Mouse (Mus musculus): Measurements from ENCODE around the gene Mark4. TPM values are rescaled to one million over a fixed set of nuclear protein-coding genes. Genes with fewer than 3 reads are reported as not detected.

Mark4 gene
- polyA plus RNA-seq, 1 experiment from 2014 or later, result 16.4 TPM

DNA sequence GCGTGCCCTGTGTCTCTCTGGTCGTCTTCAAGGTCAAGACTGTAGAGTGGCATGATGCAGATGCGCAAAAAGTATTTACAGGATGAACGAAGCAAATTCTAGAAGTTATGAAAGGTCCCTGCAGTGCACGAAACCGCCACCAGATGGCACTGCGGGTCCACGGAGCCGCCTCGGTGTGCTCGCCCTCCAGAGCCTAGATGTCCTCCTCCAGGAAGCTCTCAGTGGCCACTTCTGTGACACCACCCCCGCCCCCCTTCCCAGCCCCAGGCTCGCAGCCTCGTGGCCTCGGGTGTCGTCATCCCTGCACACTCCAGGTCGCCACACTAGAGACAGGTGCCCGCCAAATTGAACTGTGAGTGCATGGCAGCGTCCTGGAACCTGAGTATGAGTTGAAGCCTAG is 53.2 kb downstream of the Mark4 start:
- Histone ChIP-seq H3K27me3 (peaks cover 70% of the 10 kb centered on the region), H3K4me2 (replicated peaks) (peak overlapping the region; percentile 32; the same call in 1 of the 2 replicates), H3K9ac (replicated peaks) (no peak overlapping the region), H3K27ac (replicated peaks) (no peak overlapping the region), H3K4me1 (peaks cover 15% of the 10 kb centered on the region), H3K4me3 (0 out of 2 replicates have a peak overlapping the region, but pooled peaks have one; percentile 1), H3K9me3 (peaks cover 7% of the 10 kb centered on the region; the same call in 1 of the 2 replicates), H3K36me3 (no peaks in the 10 kb centered on the region)
- 3% methylated on average over 19 of the region's 19 CpGs for WGBS
- ATAC-seq (ENCODE audit: low FRiP score, low read depth), result peak; percentile 74

DNA sequence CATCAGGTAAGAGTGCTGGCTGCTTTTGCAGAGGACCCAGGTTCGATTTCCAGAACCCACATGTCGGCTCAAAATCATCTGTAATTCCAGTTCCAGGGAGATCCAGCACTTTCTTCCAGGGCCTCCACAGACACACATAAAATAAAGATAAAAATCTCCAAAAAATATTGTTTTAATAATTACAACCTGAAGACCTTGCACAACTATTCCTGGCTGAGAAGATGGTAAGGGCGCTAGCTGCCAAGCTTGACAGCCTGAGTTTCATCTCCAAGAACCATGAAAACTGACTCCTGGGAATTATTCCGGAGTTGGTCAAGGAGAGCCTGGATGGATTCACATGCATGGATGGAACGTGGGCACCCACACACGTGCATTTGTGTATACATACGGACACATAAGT is 54.1 kb downstream of the Mark4 start, which contains the start of gene Ckm:
TSS of gene Ckm (plus strand) at position 301 of the 400 bp plus-strand sequence.
- peaks cover 80% of the 10 kb centered on the region for H3K27me3 ChIP-seq
- H3K4me2 ChIP-seq (replicated peaks), result peak within 1 kb of the TSS; percentile 99
- no peak for ATAC-seq (ENCODE audit: low FRiP score, low read depth)
- peak within 1 kb of the TSS; percentile 55 for H3K4me3 ChIP-seq
- H3K9me3 ChIP-seq, result peaks cover 7% of the 10 kb centered on the region; the same call in 1 of the 2 replicates
- WGBS, result 61% methylated on average over 7 of the region's 7 CpGs
- H3K27ac ChIP-seq (replicated peaks), result no peak within 1 kb of the TSS
- H3K36me3 ChIP-seq, result no peaks in the 10 kb centered on the region
- peaks cover 21% of the 10 kb centered on the region for H3K4me1 ChIP-seq
- peak within 1 kb of the TSS; percentile 55 for H3K9ac ChIP-seq (replicated peaks)

DNA sequence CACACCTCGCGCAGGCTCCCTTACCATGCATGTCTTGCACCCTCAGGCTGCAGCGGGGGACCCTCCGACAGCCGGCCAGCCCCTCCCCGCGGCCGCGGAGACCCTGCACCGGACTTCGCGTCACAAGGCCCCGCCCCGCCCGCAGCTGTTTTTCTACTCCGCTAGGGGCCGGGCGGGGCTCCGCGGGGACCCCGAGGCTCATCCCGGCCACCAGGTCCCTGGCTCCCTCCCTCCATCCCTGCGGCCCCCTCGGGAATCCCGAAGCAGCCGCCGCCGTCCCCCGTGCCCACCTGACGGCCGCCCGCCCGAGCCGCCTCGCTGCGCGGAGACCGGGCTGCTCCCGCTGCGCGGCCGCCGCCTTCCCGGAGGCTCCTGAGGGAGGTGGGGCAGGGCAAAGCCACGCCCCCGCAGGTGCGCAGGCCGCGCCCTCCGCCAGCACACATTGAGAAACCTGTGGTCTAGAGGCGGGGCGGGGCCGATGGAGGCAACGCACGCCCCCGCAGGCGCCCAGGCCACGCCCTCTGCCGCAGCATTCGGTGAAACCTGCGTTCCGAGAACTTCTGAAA is 54.8 kb downstream of the Mark4 start, which contains the start of gene Klc3:
TSS of gene Klc3 (minus strand) at position 374 of the 566 bp plus-strand sequence.
- H3K4me1 ChIP-seq, result peaks cover 25% of the 10 kb centered on the region
- peak within 1 kb of the TSS; percentile 55 for H3K4me3 ChIP-seq
- 2% methylated on average over 62 of the region's 62 CpGs for WGBS
- peaks cover 7% of the 10 kb centered on the region; the same call in 1 of the 2 replicates for H3K9me3 ChIP-seq
- H3K4me2 ChIP-seq (replicated peaks), result peak within 1 kb of the TSS; percentile 99
- H3K36me3 ChIP-seq, result no peaks in the 10 kb centered on the region
- H3K27me3 ChIP-seq, result peaks cover 86% of the 10 kb centered on the region
- no peak for ATAC-seq (ENCODE audit: low FRiP score, low read depth)
- no peak within 1 kb of the TSS for H3K27ac ChIP-seq (replicated peaks)
- H3K9ac ChIP-seq (replicated peaks), result peak within 1 kb of the TSS; percentile 55

DNA sequence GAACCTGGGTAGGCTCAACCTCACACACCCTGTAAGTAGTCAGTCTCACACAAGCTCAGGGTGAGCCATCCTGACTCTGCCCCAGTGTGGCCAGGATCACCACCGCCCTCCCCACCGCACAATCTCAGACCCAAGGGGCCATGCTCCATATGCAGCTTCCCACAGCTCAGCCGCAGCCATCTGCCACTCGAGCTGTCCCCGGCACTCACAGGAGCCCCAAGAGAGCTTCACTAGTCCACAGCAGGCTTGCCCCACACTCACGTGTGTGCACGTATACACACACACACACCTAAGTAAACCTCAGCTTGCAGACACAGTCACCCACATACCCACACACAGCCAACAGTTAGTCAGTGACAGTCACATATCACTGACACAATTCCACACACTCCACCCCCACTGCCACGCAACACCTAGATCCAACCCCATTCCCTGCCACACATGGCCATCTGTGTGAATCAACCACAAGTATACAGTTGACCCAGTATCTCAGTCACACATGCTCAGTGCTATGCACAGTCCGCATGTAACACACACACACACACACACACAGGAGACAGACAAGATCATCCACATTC is 56.0 kb downstream of the Mark4 start:
- no peak overlapping the region for H3K27ac ChIP-seq (replicated peaks)
- H3K4me1 ChIP-seq, result peaks cover 25% of the 10 kb centered on the region
- peaks cover 7% of the 10 kb centered on the region; the same call in 1 of the 2 replicates for H3K9me3 ChIP-seq
- H3K36me3 ChIP-seq, result no peaks in the 10 kb centered on the region
- WGBS, result 75% methylated on average over 9 of the region's 9 CpGs
- H3K4me3 ChIP-seq, result no peak overlapping the region
- no peak overlapping the region for H3K4me2 ChIP-seq (replicated peaks)
- H3K9ac ChIP-seq (replicated peaks), result no peak overlapping the region
- no peak for ATAC-seq (ENCODE audit: low FRiP score, low read depth)
- H3K27me3 ChIP-seq, result peaks cover 90% of the 10 kb centered on the region

DNA sequence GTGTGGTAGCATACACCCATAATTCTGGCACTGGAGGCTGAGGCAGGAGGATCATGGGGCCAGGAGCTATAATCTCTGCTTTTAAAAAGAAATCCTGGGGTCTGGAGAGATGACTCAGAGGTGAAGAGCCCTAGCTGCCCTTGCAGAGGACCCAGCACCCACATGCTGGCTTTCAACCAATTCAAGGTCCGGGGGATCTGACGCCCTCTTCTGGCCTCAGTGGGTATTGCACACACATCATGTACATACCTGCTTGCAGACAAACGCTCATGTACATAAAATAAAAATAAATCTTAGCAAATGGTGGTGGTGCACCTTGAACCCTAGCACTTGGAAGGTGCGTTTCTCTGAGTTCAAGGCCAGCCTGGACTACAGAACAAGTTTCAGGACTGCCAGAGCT is 57.7 kb downstream of the Mark4 start:
- Histone ChIP-seq H3K9ac (replicated peaks) (no peak overlapping the region), H3K9me3 (peaks cover 7% of the 10 kb centered on the region; the same call in 1 of the 2 replicates)
- 84% methylated on average over 4 of the region's 4 CpGs for WGBS

DNA sequence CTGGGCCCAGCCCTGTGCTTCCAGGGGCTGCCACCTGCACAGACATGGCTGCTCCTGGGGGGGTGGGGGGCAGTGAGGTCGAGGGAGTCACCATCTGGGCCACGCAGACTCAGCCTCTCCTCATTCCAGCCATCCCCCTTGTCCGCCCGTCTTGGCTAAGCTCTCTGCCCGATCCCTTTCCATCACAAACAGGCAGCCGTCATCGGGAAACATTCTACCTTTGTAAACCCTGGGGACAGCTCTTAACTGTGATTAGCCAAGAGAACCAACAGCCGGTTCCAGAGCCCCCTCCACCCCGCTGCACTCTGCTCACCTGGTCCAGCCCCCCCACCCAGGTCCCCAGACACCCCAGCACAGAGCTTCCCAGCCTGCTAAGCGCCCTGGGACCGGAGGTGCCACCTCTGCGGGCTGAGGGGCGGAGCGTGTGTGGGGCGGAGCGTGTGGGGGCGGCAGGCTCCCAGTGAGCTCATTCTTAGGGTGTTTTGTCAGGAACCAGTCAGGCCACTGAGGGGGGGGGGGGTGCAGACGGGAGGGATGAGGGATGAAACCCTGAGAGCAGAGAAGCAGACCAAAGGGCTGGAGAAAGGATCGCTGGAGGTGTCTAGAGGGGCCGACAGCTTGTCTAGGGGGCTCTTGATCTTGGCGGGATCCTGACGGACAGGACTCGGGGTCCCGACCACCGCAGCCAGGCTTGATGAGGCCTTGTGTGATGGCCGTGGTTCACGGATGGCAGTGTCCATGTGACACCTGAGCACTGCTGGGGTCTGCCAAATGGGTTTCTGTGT is 58.9 kb downstream of the Mark4 start:
- Histone ChIP-seq H3K9ac (replicated peaks) (peak overlapping the region; percentile 37; the same call in 1 of the 2 replicates), H3K27me3 (peaks cover 66% of the 10 kb centered on the region), H3K4me3 (peak overlapping the region; percentile 30), H3K27ac (replicated peaks) (no peak overlapping the region), H3K36me3 (peaks cover 13% of the 10 kb centered on the region), H3K4me1 (peaks cover 22% of the 10 kb centered on the region), H3K4me2 (replicated peaks) (peak overlapping the region; percentile 54), H3K9me3 (peaks cover 7% of the 10 kb centered on the region; the same call in 1 of the 2 replicates)
- WGBS, result 3% methylated on average over 25 of the region's 27 CpGs
- no peak for ATAC-seq (ENCODE audit: low FRiP score, low read depth)

More for the DNA sequence above, 57.7 kb downstream of the Mark4 start:
- peaks cover 25% of the 10 kb centered on the region for H3K4me1 ChIP-seq
- H3K4me3 ChIP-seq, result no peak overlapping the region
- H3K4me2 ChIP-seq (replicated peaks), result no peak overlapping the region
- 0 out of 2 replicates have a peak, but pooled peaks cover under 1% of the 10 kb centered on the region for H3K36me3 ChIP-seq
- ATAC-seq (ENCODE audit: low FRiP score, low read depth), result no peak
- no peak overlapping the region for H3K27ac ChIP-seq (replicated peaks)
- peaks cover 78% of the 10 kb centered on the region for H3K27me3 ChIP-seq

DNA sequence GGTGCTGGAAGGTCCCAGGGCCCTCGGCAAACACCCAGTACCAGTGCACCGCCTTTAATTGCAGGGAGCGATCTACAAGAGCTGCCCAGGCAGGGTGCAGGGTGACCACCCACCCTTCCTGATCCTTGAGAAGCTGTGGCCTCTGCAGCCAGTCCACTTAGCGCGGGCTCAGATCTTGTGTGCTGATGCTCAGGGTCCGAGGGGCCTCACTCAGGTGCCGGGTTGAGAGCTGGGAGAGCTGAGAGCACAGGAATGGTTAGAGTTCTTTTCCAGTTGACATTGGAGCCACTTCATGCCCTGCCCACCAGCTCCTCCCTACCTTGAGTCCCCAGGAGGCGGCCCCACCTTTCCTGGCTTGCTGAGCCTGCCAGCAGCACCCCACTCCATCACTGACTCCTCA is 64.1 kb downstream of the Mark4 start:
- H3K36me3 ChIP-seq, result peaks cover 63% of the 10 kb centered on the region

DNA sequence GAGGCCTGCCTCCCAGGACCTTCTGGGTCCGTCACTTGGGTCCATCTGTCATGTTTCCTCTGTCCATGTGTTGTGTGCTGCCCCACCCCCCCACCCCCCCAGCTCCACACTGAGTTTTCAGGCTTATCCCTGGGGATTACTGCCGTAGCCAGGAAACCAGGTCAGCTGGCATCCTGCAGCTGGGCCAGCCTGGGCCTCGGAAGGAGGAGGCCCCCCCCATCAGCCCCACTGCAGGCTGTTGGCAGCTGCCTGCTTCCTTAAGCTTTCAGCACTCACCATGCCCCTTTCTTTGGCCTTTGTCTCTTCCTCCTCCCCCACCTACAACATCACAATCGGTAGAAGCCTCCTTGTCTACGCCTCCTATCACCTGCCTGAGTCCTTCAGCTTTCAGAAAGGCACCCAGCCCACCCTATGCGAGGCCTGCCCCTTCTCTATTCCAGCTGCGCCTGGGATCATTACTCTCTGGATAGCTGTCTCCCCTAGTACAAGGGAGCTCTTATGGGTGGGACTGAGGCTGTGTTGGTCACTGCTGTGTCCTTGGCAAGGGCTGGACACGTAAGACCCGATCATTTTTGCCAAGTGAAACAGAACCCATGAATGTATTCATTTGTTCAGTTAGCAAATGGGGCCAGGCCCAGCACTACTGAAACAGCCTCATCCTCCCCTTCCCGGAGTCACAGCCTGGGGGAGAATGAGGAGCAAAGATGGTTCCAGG is 69.8 kb downstream of the Mark4 start:
- peak; percentile 55 for ATAC-seq (ENCODE audit: low FRiP score, low read depth)
- WGBS, result 52% methylated on average over 10 of the region's 10 CpGs
- no peak overlapping the region for H3K4me3 ChIP-seq

More for the DNA sequence above, 64.1 kb downstream of the Mark4 start:
- Histone ChIP-seq H3K27me3 (peaks cover 15% of the 10 kb centered on the region), H3K4me3 (no peak overlapping the region), H3K9me3 (no peaks in the 10 kb centered on the region), H3K9ac (replicated peaks) (no peak overlapping the region), H3K4me1 (peaks cover 5% of the 10 kb centered on the region), H3K4me2 (replicated peaks) (no peak overlapping the region), H3K27ac (replicated peaks) (no peak overlapping the region)
- no peak for ATAC-seq (ENCODE audit: low FRiP score, low read depth)
- 88% methylated on average over 8 of the region's 8 CpGs for WGBS

DNA sequence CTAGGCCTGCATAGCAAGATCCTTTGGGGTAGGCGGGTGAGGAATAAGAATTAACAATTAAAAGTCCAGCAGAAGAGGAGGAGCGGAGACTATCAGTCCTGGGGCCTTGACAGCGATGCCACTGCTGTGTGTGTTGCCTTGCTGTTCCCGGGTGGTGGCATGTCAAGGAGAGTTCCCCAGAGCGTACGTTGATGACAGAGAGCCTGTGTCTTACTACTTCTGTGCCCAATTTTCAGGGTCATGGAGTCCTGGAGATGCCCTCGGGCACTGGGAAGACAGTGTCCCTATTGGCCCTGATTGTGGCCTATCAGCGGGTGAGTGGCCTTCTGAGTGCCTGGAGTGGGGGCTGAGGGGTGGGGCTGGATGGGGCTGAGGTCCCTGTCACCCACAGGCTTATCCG is 74.9 kb downstream of the Mark4 start:
- H3K4me1 ChIP-seq, result peaks cover 24% of the 10 kb centered on the region
- peaks cover 46% of the 10 kb centered on the region for H3K36me3 ChIP-seq
- 88% methylated on average over 9 of the region's 9 CpGs for WGBS
- peak overlapping the region; percentile 76; the same call in 1 of the 2 replicates for H3K4me2 ChIP-seq (replicated peaks)
- H3K9ac ChIP-seq (replicated peaks), result peak overlapping the region; percentile 95; the same call in 1 of the 2 replicates
- peak overlapping the region; percentile 96; the same call in 1 of the 2 replicates for H3K4me3 ChIP-seq
- no peaks in the 10 kb centered on the region for H3K9me3 ChIP-seq
- no peak for ATAC-seq (ENCODE audit: low FRiP score, low read depth)
- H3K27ac ChIP-seq (replicated peaks), result no peak overlapping the region
- H3K27me3 ChIP-seq, result no peaks in the 10 kb centered on the region

More for the DNA sequence above, 69.8 kb downstream of the Mark4 start:
- H3K27ac ChIP-seq (replicated peaks), result peak overlapping the region; percentile 79
- no peak overlapping the region for H3K4me2 ChIP-seq (replicated peaks)
- peaks cover 94% of the 10 kb centered on the region for H3K36me3 ChIP-seq
- peaks cover 12% of the 10 kb centered on the region; the same call in 1 of the 2 replicates for H3K4me1 ChIP-seq
- H3K9me3 ChIP-seq, result no peaks in the 10 kb centered on the region
- H3K9ac ChIP-seq (replicated peaks), result no peak overlapping the region; the same call in 1 of the 2 replicates
- no peaks in the 10 kb centered on the region for H3K27me3 ChIP-seq

DNA sequence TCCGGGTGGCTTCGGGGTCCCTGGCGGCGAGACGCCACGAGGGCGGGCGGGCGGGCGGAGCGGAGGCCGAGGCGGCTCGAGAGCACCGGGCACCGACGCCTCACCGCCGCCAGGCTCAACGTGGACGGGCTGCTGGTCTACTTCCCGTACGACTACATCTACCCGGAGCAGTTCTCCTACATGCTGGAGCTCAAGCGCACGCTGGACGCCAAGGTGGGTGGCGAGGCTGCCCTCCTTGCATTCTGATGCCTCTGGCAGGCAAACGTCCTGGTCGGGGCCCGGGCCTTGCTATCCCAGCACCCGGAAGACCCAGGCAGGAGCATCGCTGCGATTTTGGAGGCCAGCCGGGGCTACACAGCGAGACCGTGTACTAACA is 76.5 kb downstream of the Mark4 start:
- Histone ChIP-seq H3K4me2 (replicated peaks) (peak overlapping the region; percentile 76), H3K9me3 (no peaks in the 10 kb centered on the region), H3K9ac (replicated peaks) (peak overlapping the region; percentile 95), H3K36me3 (peaks cover 33% of the 10 kb centered on the region), H3K4me3 (peak overlapping the region; percentile 96), H3K4me1 (peaks cover 16% of the 10 kb centered on the region), H3K27me3 (no peaks in the 10 kb centered on the region), H3K27ac (replicated peaks) (peak overlapping the region; percentile 58)
- no peak; the same call in 1 of the 2 replicates for ATAC-seq (ENCODE audit: low FRiP score, low read depth)
- 0% methylated on average over 19 of the region's 37 CpGs for WGBS
